Mouse (Mus musculus) left cerebral cortex, adult 18-20 months (tissue): ENCODE results near the gene Chpt1. TPM values are rescaled to one million over a fixed set of nuclear protein-coding genes. Genes with fewer than 3 reads are reported as not detected.
"Not testable (repeated sequence)": the region's sequence is repeated elsewhere in the genome, so short reads cannot be mapped to it uniquely, and the experiment has no call there.

Source experiments
- DNase-seq, 2 experiments: peaks; one replicate each; pipeline ENCODE4 v3.0.0; 2021 to 2022; ENCODE audit warnings: low spot score in 2 of 2, mixed read lengths in 1 of 2
- total RNA-seq, 2 experiments: library from RNA; stranded (reverse); gene quantifications; 2 replicates each; pipeline ENCODE4 v1.2.3; 2021

The Chpt1 gene
- total RNA-seq, 2 experiments from 2014 or later = 37.1 to 39.7 TPM

DNA sequence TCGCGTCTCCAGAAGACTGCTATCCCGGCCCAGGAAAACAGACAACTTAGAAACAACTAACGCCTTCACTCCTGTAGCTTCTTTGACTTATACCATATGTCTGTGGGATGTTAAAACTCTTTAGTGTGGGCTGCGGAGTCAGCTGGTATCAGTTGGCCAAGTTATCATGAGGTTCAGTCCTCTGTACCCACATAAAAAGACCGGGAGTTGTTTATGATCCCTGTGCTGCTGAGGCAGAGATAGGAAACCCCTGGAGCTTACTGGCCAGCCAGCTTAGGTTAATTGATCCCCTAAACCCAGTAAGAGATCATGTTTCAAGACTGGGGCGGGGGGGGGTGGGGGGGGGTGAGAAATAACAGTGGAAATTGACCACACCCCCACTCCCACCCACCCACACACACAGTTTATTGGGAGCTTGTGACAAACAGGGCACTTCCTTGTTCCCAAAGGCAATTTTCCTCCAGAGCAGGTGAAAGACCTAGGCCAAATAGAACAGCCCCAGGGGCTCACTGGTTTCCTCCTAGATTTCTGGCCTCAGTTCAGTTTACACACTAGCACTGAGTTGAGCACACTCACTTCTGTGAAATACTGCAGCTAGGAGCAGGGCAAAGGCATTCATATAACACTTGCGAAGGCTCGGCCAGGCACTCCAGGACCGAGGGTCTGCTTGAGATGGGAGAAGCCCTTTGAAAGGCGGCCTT lies 6.9 kb downstream of the Chpt1 start:
- DNase-seq = peak in 1 of 2 experiments; percentile 17

DNA sequence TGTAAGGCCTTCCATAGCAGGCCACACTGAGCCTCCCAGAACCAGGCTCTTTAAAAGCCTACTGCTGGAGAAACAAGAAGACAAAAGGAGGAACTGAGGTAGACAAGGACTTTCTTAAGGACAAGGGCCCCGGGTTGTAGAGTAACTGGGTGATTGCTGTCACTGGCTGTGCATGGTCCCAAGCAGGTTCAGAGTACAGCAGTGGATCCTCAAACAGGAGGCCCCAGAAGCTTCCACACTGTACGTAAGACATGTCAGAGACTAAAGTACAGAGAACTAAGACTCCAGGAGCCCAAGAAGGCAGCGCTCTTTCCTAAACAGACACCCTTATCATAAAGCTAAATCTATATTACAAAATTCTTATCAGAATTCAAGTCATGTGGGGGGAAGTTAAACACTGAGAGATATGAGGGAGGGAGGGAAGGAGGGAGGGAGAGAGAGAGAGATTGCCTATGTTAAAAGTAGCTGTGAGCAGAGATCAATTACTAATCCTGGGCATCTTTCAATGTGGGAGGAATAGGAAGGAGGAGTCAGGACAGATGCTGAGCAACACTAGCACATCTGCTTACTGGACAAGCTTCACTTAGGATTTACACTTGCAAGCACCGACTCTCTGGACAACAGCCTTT lies 8.8 kb downstream of the Chpt1 start:
- DNase-seq = no peak

DNA sequence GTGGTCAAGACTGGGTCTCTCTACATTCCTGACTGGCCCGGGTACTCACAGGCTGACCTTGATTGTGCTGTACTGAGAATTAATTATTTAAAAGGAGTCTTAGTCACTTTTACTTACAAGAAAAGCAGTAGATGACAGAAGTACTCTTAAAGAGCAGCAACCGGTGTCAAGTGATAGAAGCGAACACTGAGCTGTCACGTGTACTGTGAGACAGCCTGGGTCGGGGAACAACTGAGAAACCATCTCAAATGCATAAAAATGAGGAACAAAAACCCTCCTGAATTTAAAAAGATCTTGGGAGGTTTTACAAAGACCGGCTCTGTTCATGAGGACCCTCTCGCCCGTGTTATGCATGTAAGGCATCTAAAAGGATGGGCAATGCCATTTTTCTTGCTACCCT lies 11.2 kb downstream of the Chpt1 start:
- DNase-seq = no peak

DNA sequence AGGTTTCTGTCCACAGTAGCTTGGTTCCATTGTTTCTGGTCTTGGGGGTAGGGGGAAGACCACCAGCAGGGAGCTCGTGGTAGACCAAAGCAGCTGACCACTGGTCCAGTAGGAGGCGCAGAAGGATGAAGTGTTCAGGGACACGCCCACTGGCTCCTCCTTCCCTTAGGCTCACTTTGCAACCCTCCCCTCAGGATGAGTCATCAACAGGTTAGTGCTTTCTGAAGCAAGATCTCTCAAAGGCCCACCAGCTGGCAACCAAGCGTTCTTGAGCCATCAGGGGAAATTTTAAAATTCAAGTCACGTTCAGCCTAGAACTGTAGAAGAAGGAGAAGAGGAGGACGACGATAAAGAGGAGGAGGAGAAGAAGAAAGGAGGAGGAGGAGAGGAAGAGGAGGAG lies 12.2 kb downstream of the Chpt1 start:
- no peak for DNase-seq

DNA sequence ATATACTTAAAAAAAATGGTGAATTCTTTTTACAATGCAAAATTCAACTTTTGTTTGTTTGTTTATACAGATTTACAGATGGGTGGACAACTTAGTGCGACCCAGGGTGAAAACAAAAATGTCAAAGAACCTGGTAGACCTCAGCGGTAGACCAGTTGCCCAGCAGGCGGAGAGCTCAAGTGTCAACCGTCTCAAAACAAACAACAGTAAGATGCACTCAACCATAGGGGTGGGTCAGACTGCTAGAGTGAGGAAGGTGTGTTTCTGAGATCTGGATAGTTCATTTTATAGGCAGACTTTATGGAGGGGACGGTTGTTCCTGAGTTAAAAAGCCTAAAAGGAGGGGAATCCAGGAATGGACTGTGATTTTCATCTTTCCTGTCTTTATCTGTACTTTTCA lies 15.2 kb downstream of the Chpt1 start:
- DNase-seq = no peak

DNA sequence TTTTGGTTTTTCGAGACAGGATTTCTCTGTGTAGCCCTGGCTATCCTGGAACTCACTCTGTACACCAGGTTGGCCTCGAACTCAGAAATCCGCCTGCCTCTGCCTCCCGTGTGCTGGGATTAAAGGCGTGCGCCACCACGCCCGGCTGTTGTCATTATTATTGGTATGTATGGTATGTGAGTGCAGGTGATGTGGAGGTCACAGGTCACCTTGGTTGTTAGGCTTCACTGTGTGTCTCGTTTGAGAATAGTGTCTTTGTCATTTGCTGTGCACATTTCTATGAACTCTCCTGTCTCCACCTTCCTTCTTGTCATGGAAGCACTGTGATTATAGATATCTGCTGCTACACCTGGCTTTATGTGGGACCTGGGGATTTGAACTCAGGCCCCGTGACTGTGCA lies 21.0 kb downstream of the Chpt1 start:
- DNase-seq = not testable (repeated sequence)

DNA sequence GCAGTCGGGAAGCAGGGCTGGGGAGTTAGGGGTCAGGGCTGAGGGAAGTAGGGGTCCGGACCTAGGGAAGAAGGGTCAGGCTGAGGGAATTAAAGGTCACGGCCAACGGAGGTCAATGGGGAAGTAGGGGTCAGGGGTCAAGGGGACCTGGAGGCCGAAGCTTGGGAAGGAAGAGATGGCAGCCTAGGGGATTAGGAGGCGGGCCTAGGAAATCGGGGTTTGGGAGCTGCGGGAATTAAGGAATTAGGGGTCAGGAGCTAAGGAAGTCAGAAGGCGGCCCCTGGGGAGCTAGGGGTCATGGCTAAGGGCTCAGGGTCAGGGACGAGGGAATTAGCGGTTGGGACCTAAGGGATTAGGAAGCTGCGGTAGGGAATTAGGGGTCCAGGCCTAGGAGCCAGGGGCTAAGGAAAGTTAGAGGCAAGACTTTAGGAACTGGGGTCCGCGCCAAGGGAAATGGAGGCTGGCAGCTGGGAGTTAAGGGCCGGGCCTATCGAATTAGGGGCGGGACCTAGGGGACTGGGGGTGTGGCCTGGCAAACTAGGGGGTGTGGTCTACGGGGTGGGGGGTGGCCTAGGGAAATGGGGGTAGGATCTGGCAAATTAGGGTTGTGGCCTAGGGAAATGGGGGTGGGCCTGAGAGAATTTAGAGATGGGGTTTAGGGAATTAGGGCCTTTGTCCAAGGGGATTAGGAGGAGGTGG lies 43.6 kb downstream of the Chpt1 start:
- DNase-seq = no peak

DNA sequence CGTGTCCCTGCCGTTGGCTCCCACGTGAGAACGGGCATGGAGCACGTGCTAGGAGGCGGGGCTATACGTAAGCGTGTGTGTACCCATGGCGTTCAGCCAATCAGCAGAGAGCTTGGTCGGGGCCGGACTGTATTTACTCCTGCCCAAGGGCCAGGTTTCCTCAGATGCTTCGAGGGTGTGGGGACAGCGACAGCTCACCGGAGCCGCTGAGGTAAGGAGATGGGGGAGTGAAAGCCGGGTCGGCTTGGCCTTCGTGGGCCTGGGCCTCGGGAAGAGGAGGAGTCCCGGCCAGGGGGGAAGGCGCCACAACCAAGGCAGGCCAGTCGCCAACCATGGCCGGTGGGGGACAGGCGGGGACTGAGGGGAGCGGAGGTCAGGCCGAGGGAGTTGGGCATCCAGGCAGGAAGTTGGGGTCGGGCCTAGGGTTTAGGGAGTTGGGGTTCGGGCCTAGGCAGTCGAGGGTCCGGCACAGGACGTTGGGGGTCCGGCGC lies 44.3 kb downstream of the Chpt1 start, which contains the start of gene Sycp3:
Gene Sycp3 (plus strand): TSS at position 68 of the 491 bp plus-strand sequence.
- no peak for DNase-seq

DNA sequence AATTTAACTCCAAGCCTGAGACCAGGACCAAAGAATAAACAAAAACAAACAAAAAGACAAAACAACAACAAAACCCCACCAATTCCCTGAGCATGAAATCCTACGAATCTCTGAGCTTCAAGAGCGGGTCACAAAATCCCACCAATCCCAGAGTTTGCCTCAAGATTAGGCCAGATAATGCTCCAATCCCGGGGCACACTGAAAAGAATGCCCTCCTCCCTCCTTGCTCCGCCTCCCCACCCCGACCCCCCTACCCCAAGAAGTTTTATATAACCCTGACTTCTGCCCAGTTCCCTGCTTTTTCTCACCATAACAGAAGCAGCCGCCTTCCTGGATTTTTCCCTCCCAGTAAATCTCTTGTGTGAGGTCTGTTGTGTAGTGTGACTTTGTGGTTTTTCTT lies 46.1 kb downstream of the Chpt1 start:
- no peak for DNase-seq

DNA sequence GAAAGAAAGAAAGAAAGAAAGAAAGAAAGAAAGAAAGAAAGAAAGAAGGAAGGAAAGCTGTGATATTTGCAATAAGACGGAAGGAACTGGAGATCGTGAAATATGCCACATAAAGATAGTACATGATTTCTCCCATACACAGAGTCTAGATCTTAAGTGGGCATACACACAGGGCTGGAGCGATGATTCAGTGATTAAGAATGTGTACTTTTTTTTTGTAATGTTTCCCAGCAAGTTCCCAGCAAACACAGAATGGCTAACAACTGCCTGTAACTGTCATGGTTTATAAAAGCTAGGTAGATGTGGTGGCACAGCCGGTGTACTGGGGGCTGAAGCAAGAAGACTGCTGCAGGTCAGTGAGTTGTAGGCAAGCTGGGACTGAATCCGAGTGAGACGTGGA lies 51.9 kb downstream of the Chpt1 start:
- DNase-seq = no peak

DNA sequence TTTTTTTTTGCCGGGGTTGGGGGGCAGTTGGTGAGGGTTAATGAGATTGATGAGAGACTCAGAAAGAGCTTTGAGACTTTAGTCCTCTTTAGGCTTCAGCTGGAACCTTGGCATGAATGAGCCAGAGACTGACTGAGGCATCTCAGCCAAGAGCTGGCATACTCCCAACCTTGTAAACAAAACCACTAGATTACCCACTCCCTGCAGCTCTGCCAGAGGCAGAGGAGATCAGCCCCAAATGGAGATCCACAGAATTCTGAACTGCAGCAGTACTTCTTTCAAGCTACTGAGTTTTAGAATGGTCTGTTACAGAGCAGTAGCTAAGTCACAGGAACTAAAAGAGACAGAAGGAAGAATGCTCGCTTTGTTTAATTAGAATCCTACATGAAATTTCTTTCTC lies 52.7 kb downstream of the Chpt1 start:
- DNase-seq = peak; percentile 34 to 43

DNA sequence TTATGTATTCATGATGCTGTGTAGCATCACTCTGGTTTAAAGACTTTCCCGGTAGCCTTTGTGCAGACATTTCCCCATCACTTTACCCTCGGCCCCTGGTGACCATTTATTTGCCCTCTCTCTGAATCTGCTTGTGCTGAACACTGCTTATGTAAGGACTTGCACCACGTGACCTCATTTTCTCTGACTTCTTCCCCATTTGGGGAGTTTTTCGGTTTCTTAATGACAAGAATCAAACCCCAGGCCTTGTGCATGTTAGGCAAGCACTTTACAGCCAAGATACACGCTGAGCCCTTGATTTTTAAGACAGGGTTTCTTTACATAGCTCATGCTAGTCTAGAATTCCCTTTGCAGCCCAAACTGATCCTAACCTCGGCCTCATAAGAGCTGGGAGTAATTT lies 62.6 kb downstream of the Chpt1 start:
- no peak for DNase-seq

DNA sequence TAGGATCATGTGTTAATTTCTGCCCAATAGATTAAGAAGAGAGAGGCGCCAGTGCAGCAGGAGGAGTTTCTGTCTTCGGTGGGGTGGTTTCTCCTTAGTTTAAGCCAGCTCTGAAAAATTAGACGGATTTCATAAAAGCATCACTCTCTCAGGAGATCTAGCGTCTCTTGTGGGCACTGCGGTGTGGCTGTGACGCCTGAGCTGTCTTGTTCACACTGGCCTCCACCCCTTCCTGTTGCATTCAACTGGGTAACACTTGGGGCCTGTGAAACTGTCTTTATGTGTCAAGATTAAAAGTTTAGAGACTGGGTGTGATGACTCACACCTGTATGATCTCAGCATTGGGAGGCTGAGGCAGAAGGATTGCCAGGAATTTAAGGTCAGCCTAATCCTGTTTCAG lies 75.9 kb downstream of the Chpt1 start:
- no peak for DNase-seq

DNA sequence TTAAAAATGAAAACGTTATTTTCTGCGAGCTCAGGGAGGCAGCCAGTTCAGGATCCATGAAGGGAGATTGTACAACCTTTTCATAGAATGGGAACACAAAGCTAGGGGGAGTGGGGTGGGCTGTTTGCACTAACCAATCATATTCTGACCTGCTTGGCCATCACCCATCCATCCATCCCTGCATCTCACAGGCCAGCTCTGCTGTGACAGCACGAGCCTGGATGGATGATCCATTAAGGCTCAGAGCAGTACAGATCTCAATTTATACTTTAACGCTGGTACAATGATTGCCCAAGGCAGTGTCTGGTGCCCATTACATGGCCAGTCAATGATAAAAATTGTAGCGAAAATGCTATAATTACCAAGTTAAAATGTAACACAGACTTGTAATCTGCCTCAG lies 77.0 kb downstream of the Chpt1 start:
- DNase-seq = no peak

DNA sequence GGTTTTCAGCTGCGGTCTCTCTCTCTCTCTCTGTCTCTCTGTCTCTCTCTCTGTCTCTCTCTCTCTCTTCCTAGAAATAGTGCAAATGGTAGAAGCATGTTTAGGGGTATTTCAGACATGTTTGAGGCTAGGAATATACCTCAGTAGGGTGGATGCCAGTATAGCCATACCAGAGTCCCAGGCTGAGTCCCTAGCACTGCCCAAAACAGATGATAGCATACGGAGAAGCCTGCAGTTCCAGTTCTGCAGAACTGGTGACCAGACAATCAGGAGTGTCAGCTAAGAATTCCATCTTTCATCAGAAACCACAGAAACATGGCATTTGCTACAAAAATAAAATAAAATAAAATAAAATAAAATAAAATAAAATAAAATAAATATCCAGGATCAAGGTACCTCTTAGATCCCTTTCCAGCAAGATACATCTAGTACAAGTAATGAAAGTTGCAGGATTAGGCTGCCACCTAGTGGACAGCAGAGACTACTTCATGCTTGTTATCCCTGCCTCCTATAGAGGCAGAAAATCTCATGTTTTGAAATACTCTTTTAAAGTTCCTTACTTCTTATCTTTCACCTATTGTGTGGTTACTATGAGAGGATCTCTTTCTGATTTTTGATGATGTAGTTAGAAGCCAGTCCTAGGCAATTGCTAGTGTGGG lies 77.6 kb downstream of the Chpt1 start:
- DNase-seq = peak; percentile 60 to 70

DNA sequence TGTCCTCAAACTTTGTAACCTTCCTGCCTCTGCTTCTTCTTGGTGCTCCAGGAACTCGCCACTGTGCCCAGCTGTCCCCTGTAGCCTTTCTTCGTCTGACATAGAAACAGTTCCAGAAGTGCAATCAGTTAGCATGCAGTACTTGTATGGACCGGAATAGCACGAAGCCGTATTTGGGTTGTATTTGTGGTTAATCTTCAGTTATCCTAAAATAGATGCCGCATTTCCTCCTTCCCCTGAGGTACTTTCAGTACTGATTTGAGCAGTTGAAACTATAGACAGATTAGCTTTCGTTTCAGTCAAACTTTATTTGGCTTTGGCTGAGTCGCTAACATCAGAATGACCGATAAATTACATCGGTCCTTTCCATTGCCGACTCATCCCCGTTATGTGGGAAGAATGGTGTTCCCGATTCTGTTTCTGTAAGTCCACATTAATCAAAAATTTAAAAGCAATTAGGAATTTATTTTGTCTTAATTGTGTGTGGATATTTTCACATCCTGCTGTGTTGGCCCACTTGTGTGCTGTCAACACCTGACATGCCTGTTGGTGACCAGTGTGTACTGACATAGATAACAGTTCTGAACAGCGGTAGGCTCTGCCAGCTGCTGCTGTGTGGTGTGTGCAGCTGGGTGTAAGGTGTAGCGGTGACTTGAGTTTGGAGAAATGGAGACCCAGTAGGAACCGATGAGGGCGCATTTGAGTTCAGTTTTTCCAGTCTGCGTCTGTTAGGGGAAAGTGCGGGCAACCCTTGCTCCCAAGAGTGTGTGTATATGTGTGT lies 83.0 kb downstream of the Chpt1 start:
- DNase-seq = no peak

DNA sequence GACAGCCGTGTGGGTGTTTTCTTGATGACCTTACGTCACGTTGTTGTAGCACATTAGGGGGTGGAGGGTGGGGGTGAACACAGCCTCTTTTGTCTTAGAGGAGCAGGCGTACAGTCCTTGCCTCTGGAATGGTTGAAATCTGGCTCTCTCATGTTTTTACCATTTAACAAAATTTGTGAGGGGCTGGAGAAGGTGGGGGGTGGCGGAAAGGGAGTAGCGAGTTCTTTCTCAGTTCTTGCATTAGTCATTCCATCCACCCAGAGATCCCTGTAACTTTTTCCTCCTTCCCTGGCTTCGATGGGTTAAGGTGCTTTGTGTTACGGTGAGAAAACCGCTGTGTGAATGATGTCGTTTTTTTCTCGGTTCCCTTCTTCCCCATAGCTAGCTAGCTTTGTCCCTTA lies 83.7 kb downstream of the Chpt1 start:
- no peak for DNase-seq

DNA sequence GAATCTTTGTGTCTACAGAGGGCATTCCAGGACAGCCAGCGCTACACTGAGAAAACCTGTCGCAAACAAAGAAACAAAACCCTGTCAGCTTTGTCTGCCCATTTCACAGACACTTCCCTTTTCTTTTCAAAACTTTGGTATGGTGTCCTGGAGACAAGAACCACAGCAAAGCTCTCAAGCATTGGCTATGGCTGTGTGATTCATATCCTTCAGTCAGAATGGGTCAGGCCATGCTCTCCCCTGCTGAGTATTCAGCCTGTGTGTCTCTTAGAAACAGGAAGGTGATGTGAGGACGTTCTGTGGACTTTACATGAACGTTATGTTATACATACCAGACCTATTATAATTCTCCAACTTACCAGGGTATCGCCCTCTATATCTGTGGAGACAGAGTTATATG lies 86.2 kb downstream of the Chpt1 start:
- DNase-seq = no peak

DNA sequence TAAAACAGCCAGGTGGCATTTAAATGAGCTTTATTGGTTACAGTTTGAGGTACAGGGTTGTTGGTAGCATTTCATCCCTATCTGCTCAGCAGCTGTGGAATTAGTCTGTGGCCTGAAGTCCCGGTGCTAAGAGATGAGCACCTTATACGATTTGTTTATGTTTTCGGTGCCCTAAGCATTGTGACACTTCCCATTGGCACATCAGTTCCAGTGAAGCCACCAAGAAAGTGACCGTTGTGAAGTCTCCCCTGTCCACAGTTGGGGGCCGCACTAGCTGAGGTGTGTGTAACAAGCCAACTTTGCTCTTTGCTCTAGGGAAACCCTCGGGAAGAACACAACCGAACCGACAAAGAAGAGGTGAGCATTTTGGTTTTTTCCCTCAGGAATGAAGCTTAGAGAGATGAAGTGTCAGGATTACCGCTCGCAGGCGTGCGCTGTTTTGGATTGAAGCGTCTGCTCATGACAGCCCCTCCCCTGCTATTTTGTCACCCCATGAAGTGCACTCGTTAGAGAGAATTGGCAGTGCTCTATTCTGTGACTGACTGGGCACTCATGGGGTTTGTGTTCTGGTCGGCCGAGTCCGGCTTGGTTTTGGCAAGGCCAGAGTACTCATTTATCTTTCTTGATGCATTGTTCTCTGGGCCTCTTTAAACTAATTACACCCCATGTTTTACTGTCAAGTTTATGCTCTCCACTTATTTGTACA lies 91.4 kb downstream of the Chpt1 start:
- DNase-seq = no peak

DNA sequence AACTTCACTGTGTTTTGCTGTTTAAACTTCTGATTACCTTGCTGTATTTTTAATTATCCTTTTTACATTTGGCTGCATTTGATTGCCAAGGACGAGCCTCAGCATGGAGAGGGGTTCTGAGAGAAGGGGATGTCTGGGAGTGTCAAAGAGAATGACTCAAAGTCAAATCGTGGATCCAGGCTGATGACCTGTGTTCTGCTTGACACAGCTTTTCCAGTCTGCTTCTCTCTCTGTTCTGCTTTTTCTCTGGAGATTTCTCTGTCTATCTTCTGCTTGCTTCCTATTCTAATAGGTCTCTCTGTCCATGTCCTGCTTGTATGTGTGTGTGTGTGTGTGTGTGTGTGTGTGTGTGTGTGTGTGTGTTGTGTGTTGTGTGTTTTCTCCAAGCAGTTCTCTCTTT lies 94.1 kb downstream of the Chpt1 start:
- DNase-seq = no peak
